Comparison of ENCODE assay signal across 27 mouse cellular contexts in the genomic region with DNA sequence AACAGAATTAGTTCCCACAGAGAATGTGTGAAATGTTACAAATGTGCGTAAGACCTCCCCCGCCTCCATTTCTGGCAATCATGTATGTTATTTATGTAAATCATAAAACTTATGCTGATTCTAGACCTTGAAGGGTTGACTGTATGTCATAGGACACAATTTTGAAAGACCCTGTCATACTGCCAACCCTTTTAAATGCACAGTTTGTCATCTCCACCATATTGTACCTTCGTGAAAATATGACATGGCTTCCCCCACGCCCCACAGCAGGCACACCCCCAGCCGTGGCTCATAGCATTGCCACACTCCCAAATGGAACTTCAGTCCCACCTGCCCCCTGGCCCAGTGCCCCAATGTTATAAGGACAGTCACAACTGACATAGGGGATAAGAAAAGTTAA.
"Had no signal": no experiment of that assay in that cellular context is flagged by ENCODE, and none has a peak within 500 bp of the region (broad histone marks: within the 10 kb centered on the region; RNA-seq: fewer than 3 reads in every experiment).

No protein-coding gene starts in this region.

- H3K9me3 ChIP-seq: heart, embryonic 13.5 days; heart, embryonic 15.5 days; hindbrain, embryonic 13.5 days; hindbrain, embryonic 15.5 days; kidney, embryonic 15.5 days; limb, embryonic 13.5 days; limb, embryonic 15.5 days; liver, embryonic 12.5 days had no signal

- ATAC-seq: hindbrain, postnatal 0 days; intestine, embryonic 16.5 days; liver, embryonic 12.5 days had no signal

- DNase-seq: gastrocnemius, postnatal 14 days; gastrocnemius, postnatal 36 days; heart, adult 11 months; heart, adult 2 months; heart, postnatal 14 days; heart, postnatal 36 days; kidney, adult 11 months; kidney, adult 2 months; kidney, adult 9 months; kidney, postnatal 14 days; kidney, postnatal 36 days; layer of hippocampus, adult 9-11 months; layer of hippocampus, postnatal 36 days; left cerebral cortex, postnatal 4 days had no signal

- H3K4me1 ChIP-seq: heart, embryonic 13.5 days; heart, embryonic 15.5 days; hindbrain, embryonic 15.5 days; kidney, embryonic 15.5 days; limb, embryonic 13.5 days; limb, embryonic 15.5 days; liver, embryonic 12.5 days had no signal

- H3K4me3 ChIP-seq: heart, adult 2 months; heart, embryonic 13.5 days; heart, embryonic 15.5 days; hindbrain, embryonic 13.5 days; hindbrain, embryonic 15.5 days; kidney, embryonic 15.5 days; limb, embryonic 13.5 days; limb, embryonic 15.5 days; liver, embryonic 12.5 days had no signal

- H3K27me3 ChIP-seq: heart, embryonic 13.5 days; heart, embryonic 15.5 days; hindbrain, embryonic 13.5 days; hindbrain, embryonic 15.5 days; kidney, embryonic 15.5 days; limb, embryonic 13.5 days; limb, embryonic 15.5 days; liver, embryonic 12.5 days had no signal

- H3K36me3 ChIP-seq: heart, embryonic 13.5 days; heart, embryonic 15.5 days; hindbrain, embryonic 13.5 days; hindbrain, embryonic 15.5 days; kidney, embryonic 15.5 days; limb, embryonic 13.5 days; limb, embryonic 15.5 days; liver, embryonic 12.5 days had no signal

- H3K9ac ChIP-seq: heart, embryonic 13.5 days; heart, embryonic 15.5 days; hindbrain, embryonic 13.5 days; hindbrain, embryonic 15.5 days; kidney, embryonic 15.5 days; limb, embryonic 13.5 days; limb, embryonic 15.5 days; liver, embryonic 12.5 days; liver, embryonic 14.5 days had no signal

- H3K4me2 ChIP-seq: heart, embryonic 11.5 days; heart, embryonic 13.5 days; heart, embryonic 15.5 days; hindbrain, embryonic 13.5 days; hindbrain, embryonic 15.5 days; kidney, embryonic 15.5 days; limb, embryonic 13.5 days; limb, embryonic 15.5 days; liver, embryonic 12.5 days had no signal

- H3K27ac ChIP-seq: heart, adult 2 months; heart, embryonic 13.5 days; heart, embryonic 15.5 days; hindbrain, embryonic 13.5 days; hindbrain, embryonic 15.5 days; hindbrain, postnatal 0 days; kidney, embryonic 15.5 days; kidney, postnatal 0 days; limb, embryonic 13.5 days; limb, embryonic 15.5 days; liver, embryonic 12.5 days; liver, embryonic 14.5 days had no signal
